Mouse (Mus musculus) layer of hippocampus, postnatal 36 days (tissue): ENCODE measurements around the gene Gpr6. TPM values are rescaled to one million over a fixed set of nuclear protein-coding genes. Genes with fewer than 3 reads are reported as not detected.

Experiments used
- DNase-seq, 2 experiments: peaks; one replicate each; pipeline ENCODE4 v3.0.0; 2022
- total RNA-seq, 2 experiments: library from RNA; stranded (reverse); gene quantifications; 2 replicates each; pipeline ENCODE4 v1.2.3; 2021

The Gpr6 gene
- total RNA-seq = under 1 TPM; 0.40 to 0.57 TPM

DNA sequence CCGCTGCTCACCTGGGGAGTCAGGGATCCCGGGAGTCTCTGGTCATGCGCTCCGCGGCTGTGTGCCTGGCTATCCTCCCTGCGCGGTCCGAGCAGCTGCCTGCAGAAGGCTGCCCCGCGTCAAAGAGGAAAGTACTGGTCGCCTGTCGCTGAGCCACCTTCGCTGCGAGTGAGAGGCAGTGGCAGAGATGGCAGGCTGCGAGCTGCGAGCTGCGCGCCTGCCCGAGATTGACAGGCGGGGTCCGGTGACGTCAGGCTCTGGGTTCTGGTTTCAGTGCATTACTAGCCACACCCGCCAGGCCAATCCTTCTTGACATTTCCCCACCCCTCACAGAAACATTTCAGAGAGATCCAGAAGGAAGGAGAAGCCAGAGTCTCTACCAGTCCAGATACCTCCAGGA, at the start of gene Gpr6:
TSS of gene Gpr6 (minus strand) at position 170 of the 400 bp plus-strand sequence.
- DNase-seq = peak; percentile 47 to 49

GRCm38 (mm10) chr10:41100060-41100459, 28.0 kb upstream of the Gpr6 start:
- DNase-seq = no peak

DNA sequence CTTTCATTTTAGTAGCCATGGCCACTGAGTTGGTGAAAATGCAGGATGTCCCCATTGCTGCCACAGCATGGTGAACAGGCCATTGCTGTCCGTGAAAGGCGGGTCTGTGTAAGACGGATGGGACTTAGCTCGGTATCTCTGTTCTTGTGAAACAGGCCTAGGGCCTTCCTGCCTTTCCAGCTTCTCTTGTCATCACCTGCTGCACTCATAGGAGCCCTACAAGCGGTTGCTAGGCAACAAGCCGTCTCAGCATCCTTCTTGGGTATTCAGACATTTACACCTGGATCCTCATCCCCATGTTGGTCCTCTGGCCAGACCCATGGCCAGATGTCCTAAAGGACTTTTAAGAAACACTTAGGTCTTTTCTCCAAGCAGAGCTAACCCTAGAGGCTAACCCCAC, 26.1 kb upstream of the Gpr6 start:
- DNase-seq = no peak

GRCm38 (mm10) chr10:41088852-41089251, 16.8 kb upstream of the Gpr6 start:
- no peak for DNase-seq

- no peak for DNase-seq
These were observed 389 bp downstream of the Gpr6 start for GRCm38 (mm10) chr10:41071696-41072095.

DNA sequence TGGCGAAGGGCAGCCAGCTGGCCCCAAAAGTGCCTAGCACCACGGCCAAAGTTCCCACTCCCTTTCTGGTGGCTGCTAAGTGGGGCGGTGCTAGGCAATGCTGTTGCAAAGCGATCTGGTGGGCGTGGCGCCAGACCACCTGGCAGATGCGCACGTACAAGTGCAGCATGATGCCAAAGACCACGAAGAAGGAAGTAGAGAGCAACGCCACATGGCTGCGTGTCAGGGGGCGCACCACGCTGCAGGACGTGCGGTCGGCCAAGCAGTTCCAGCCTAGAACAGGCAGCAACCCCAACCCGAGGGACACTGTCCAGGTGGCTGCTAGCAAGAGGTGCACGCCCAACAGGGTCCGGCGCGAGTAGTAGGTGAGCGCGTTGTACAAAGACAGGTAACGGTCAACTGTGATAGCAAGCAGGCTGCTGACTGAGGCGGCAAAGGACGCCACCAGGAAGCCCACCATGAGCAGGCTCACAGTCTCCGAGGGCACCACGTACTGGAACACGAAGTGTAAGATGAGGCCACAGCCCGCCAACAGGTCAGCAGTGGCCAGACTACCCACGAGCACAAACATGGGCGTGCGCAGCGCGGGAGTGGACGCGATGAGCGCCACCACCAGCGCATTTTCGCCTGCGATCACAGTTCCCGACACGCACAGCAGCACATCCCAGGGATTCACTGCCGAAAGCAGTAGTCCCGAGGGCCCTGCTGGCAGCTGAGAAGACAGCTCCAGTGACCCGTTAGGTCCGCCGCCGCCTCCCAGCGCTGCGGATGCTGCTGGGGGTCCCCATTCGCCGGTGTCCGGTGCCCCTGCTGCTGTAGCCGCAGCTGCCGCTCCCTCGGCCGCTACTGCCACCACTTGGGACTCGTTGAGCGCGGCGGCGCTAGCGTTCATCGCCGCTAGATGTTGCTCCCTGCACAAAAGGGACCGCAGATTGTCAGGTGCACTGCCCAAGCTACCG, 1.1 kb downstream of the Gpr6 start:
- DNase-seq = peak; percentile 52 to 55

- DNase-seq = no peak
These were observed 11.7 kb downstream of the Gpr6 start for GRCm38 (mm10) chr10:41060250-41060831.

DNA sequence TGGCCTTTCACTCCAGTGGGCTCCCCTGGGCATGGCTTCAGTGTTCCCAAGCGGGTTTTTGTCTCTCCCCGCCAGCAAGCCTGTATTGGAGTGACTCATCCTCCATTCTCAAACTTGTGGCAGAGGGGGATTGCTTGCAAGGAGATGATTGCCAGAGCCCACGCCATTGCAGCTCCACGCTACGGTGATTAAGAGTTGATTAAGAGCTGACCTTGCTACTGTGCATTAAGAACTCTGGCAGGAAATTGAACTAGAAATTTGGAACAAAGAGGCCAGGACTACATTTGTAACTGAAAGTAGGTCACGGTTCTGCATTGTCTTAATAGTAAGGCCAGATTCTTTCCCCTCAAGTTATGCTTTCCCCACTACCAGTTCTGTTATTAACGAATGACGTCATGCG, 16.5 kb downstream of the Gpr6 start:
- DNase-seq = no peak

DNA sequence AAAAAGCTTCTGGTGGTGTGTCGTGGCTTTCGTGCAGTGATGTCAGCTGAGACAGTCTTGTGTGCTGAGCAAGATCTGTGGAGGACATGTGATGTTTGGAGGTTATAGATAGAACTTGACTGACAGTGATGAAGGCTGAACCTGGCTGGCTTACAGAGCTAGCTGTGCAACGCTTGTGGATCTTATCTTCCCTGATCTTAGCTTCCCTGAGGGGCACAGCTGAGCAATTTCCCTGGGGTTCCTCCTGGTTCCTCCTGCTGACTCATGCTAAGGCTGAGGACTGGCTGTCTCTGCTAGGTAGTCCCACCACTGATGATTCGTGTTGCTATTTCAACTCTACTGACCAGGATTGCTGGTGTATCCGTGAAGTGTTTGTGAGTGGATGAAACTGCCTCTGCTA, 18.1 kb downstream of the Gpr6 start:
- no peak for DNase-seq

- no peak for DNase-seq
These were observed 29.8 kb downstream of the Gpr6 start for GRCm38 (mm10) chr10:41042272-41042671.

- no peak for DNase-seq
These were observed 30.6 kb downstream of the Gpr6 start for GRCm38 (mm10) chr10:41041478-41041877.

- no peak for DNase-seq
These were observed 31.5 kb downstream of the Gpr6 start for GRCm38 (mm10) chr10:41040530-41041085.

DNA sequence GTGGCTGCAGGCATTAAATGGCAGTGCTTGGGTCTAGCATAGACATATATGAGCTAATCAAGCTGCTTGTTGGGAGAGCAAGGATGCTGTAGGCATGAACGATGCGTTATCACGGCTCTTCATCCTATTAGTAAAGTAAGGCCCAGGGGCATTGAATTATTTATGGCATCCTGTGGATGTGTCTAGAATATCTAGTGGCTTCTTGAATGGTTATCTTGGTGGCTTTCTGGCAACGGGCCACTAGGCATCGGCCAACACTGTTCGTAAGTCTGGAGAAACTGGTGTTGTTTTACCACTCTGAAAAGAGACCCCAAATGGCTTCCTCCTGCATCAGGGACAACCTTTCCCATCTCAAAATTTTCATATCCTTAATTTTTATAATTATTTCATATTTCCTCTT, 33.6 kb downstream of the Gpr6 start:
- DNase-seq = no peak

DNA sequence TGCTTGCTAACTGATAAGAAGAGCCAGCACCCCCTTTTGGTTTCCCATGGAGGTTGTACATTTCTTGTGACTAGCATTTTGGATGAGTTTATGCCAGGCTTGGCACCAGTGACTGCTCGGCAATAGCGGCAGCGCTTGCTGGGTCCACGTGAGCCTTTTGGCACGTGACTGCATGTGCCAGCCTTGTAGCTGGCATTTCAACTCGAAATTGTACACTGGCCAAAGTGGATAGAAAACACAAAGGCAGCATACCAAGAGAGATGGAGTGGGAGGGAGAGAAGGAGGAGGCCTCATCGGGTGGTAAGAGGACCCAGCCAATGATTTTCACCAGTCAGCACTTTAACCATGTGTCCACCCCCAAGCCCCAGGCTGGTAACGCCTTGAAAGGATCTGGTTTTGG, 34.4 kb downstream of the Gpr6 start:
- DNase-seq = peak; percentile 53 to 59

GRCm38 (mm10) chr10:41032811-41033210, 39.3 kb downstream of the Gpr6 start:
- no peak for DNase-seq

DNA sequence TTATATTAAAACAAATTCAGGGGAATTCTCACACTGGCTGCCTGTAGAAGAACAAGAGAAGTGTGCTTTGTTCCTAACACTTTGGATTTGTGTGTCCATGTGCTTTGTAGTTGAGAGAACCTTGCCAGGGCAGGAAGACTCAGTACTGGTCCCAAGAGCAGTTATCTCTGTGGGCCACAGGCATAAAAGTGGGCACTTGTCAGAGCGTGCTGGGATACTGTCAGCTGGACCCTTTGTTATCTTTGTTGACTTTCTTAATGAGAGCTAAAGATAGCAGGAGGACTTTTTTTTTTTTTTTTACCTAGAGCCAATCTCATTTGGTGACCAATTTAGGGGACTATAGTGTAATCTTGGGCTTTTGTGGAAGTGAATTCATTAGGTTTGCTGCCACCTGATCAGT, 47.2 kb downstream of the Gpr6 start:
- DNase-seq = no peak

GRCm38 (mm10) chr10:41024406-41024805, 47.7 kb downstream of the Gpr6 start:
- DNase-seq = no peak

- no peak for DNase-seq
These were observed 49.9 kb downstream of the Gpr6 start for GRCm38 (mm10) chr10:41022226-41022625.

Other genes with a start within 250 kb of the Gpr6 start
- gene Cdc40, start 189.0 kb downstream of the Gpr6 start, total RNA-seq = 10 to 100 TPM; 57.2 to 60.0 TPM
- gene Wasf1, start 188.8 kb downstream of the Gpr6 start, total RNA-seq = 100 to 1,000 TPM; 390 TPM
- gene Fig4, start 231.0 kb upstream of the Gpr6 start, total RNA-seq = 10 to 100 TPM; 30.7 to 34.5 TPM
- under 1 TPM; 0.15 to 0.25 TPM for gene Ak9, start 231.7 kb upstream of the Gpr6 start, total RNA-seq